Mouse (Mus musculus) ES-E14 (cell line): ENCODE measurements around the gene Snx15. TPM values are rescaled to one million over a fixed set of nuclear protein-coding genes. Genes with fewer than 3 reads are reported as not detected.
A peak's percentile ranks its signal among the peaks of the same experiment; 100 is the strongest.

Experiments
- DNase-seq: peaks from one replicate; pipeline ENCODE4 v3.0.0-alpha.2; 2013; ENCODE audit warnings: low read depth, low spot score
- H3K27ac ChIP-seq: 2 replicates; pipeline ENCODE4 v1.5.1; 2012; ENCODE audit warnings: low read depth, mild to moderate bottlenecking, low read length, moderate library complexity, mixed read lengths; ENCODE audit not compliant: poor library complexity, insufficient read depth, severe bottlenecking
- H3K36me3 ChIP-seq: 2 replicates; pipeline ENCODE4 v1.6.1; 2012; ENCODE audit warnings: mild to moderate bottlenecking, low read length, moderate library complexity, mixed read lengths; ENCODE audit not compliant: control insufficient read depth, poor library complexity, insufficient read depth, severe bottlenecking
- H3K4me1 ChIP-seq, 2 experiments: fragments of 150-350 bp in 1 of 2; sonication (generic) in 1 of 2; 2 replicates each; pipeline ENCODE4 v1.6.1; 2012; ENCODE audit warnings: low read length in 2 of 2, mild to moderate bottlenecking in 1 of 2, mixed read lengths in 1 of 2; ENCODE audit not compliant: control insufficient read depth in 2 of 2, insufficient read depth in 2 of 2, poor library complexity in 1 of 2
- H3K4me3 ChIP-seq, 2 experiments: fragments of 150-350 bp in 1 of 2; sonication (generic) in 1 of 2; 2 replicates each; pipeline ENCODE4 v1.5.1; 2012; ENCODE audit warnings: low read length in 2 of 2, low read depth in 1 of 2, mild to moderate bottlenecking in 1 of 2, mixed read lengths in 1 of 2; ENCODE audit not compliant: insufficient read depth in 1 of 2, poor library complexity in 1 of 2, severe bottlenecking in 1 of 2
- H3K9ac ChIP-seq: 2 replicates; pipeline ENCODE4 v1.6.1; 2012; ENCODE audit warnings: low read depth, mild to moderate bottlenecking, low read length, mixed read lengths; ENCODE audit not compliant: poor library complexity, insufficient read depth, severe bottlenecking
- H3K9me3 ChIP-seq: fragments of 150-350 bp; sonication (generic); 2 replicates; pipeline ENCODE4 v1.6.1; 2012; ENCODE audit warnings: low read depth, mild to moderate bottlenecking, low read length; ENCODE audit not compliant: control insufficient read depth, insufficient read depth
- CHD2 ChIP-seq: IDR thresholded peaks from 2 replicates; pipeline ENCODE4 v1.6.1; 2014; ENCODE audit warnings: mild to moderate bottlenecking, low read depth, low read length, inconsistent platforms
- HCFC1 ChIP-seq: IDR thresholded peaks from 2 replicates; pipeline ENCODE4 v1.6.1; 2012; ENCODE audit warnings: low read length, inconsistent platforms, borderline replicate concordance; ENCODE audit not compliant: insufficient read depth
- MAFK ChIP-seq: IDR thresholded peaks from 2 replicates; pipeline ENCODE4 v1.6.1; 2014; ENCODE audit warnings: mild to moderate bottlenecking, low read depth, low read length, inconsistent platforms; ENCODE audit not compliant: insufficient read depth
- ZC3H11A ChIP-seq: IDR thresholded peaks from 2 replicates; pipeline ENCODE4 v1.6.1; 2012; ENCODE audit warnings: low read depth, mild to moderate bottlenecking, inconsistent platforms, low read length, borderline replicate concordance
- ZNF384 ChIP-seq: IDR thresholded peaks from 2 replicates; pipeline ENCODE4 v1.6.1; 2012; ENCODE audit warnings: low read depth, low read length, inconsistent platforms
- in situ Hi-C, 2 experiments: fragments of 600-800 bp; cut with MboI; formaldehyde crosslinking; loops; one replicate each; pipeline ENCODE4 v1.15.1; 2025; ENCODE audit warnings: low sequenced_read_pairs in 2 of 2, inconsistent platforms in 1 of 2; ENCODE audit not compliant: unreplicated experiment in 2 of 2
- total RNA-seq: library from RNA; depleted of rRNA; stranded (reverse); fragments of 300-350 nt; gene quantifications from 2 replicates; pipeline ENCODE4 v1.2.3, GENCODE M21; 2012

Gene Snx15
- total RNA-seq, 1 experiment: 11.9 TPM

GRCm38 (mm10) chr19:6082156-6082555, 45.9 kb downstream of the Snx15 start, which contains the start of gene Gm28374:
TSS of gene Gm28374 (minus strand) at chr19:6082256.
- H3K4me3 ChIP-seq: no peak within 1 kb of the TSS
- no peak within 1 kb of the TSS for H3K9ac ChIP-seq
- DNase-seq: no peak
- TF ChIP-seq ZC3H11A (no peak), CHD2 (no peak), ZNF384 (no peak), MAFK (no peak), HCFC1 (no peak)
- H3K27ac ChIP-seq: no peak within 1 kb of the TSS
- in situ Hi-C loops: no loop called here
- H3K9me3 ChIP-seq: no peaks in the 10 kb centered on the region
- H3K36me3 ChIP-seq: peaks cover 32% of the 10 kb centered on the region
- peaks cover 5 to 9% of the 10 kb centered on the region in 2 experiments; a peak in 3 of 4 replicates for H3K4me1 ChIP-seq

GRCm38 (mm10) chr19:6079983-6080480, 48.1 kb downstream of the Snx15 start, which contains the start of gene Tmem262:
TSS of gene Tmem262 (plus strand) at chr19:6080033.
- peaks cover 1 to 5% of the 10 kb centered on the region in 2 experiments; a peak in 1 of 4 replicates for H3K4me1 ChIP-seq
- H3K9ac ChIP-seq: no peak within 1 kb of the TSS
- H3K36me3 ChIP-seq: peaks cover 18% of the 10 kb centered on the region
- no peak within 1 kb of the TSS for H3K4me3 ChIP-seq
- no peak for DNase-seq
- no peak within 1 kb of the TSS for H3K27ac ChIP-seq
- no peaks in the 10 kb centered on the region for H3K9me3 ChIP-seq
- TF ChIP-seq CHD2 (no peak), ZC3H11A (no peak), HCFC1 (no peak), ZNF384 (no peak), MAFK (no peak)
- in situ Hi-C loops: no loop called here

- Histone ChIP-seq H3K9ac (peak within 1 kb of the TSS; percentile 98), H3K36me3 (peaks cover 11% of the 10 kb centered on the region; the same call in 1 of the 2 replicates), H3K27ac (peak within 1 kb of the TSS; percentile 93), H3K4me1 (peaks cover 1 to 2% of the 10 kb centered on the region in 2 experiments; a peak in 1 of 4 replicates), H3K4me3 (peak within 1 kb of the TSS; percentile 95 to 99), H3K9me3 (no peaks in the 10 kb centered on the region)
- TF ChIP-seq MAFK: no peak
- no peak for TF ChIP-seq ZC3H11A
- peak; percentile 87 for TF ChIP-seq CHD2
- peak; percentile 89 for TF ChIP-seq HCFC1
- TF ChIP-seq ZNF384: peak; percentile 53; the same call in 1 of the 2 replicates
- in situ Hi-C loops: no loop called here
- peak; percentile 91 for DNase-seq
Measured at GRCm38 (mm10) chr19:6076564-6077393, 51.3 kb downstream of the Snx15 start, which contains the start of gene Vps51. TSS of gene Vps51 (minus strand) at chr19:6077231.

- Histone ChIP-seq H3K27ac (no peak overlapping the region), H3K9me3 (no peaks in the 10 kb centered on the region), H3K9ac (no peak overlapping the region), H3K36me3 (peaks cover 3% of the 10 kb centered on the region; the same call in 1 of the 2 replicates), H3K4me3 (no peak overlapping the region), H3K4me1 (peaks cover 1 to 6% of the 10 kb centered on the region in 2 experiments; a peak in 1 of 4 replicates)
- TF ChIP-seq HCFC1 (no peak), MAFK (no peak), CHD2 (no peak), ZC3H11A (no peak), ZNF384 (no peak)
- DNase-seq: no peak
- in situ Hi-C loops: no loop called here
Measured at GRCm38 (mm10) chr19:6073889-6074288, 54.2 kb downstream of the Snx15 start.
